Mouse (Mus musculus): ENCODE data around the gene Cdhr1. TPM values are rescaled to one million over a fixed set of nuclear protein-coding genes. Genes with fewer than 3 reads are reported as not detected.
"Not testable (repeated sequence)": the region's sequence is repeated elsewhere in the genome, so short reads cannot be mapped to it uniquely, and the experiment has no call there.

Cdhr1 gene
- not detected for polyA plus RNA-seq (2017; shearing (Covaris generic))

DNA sequence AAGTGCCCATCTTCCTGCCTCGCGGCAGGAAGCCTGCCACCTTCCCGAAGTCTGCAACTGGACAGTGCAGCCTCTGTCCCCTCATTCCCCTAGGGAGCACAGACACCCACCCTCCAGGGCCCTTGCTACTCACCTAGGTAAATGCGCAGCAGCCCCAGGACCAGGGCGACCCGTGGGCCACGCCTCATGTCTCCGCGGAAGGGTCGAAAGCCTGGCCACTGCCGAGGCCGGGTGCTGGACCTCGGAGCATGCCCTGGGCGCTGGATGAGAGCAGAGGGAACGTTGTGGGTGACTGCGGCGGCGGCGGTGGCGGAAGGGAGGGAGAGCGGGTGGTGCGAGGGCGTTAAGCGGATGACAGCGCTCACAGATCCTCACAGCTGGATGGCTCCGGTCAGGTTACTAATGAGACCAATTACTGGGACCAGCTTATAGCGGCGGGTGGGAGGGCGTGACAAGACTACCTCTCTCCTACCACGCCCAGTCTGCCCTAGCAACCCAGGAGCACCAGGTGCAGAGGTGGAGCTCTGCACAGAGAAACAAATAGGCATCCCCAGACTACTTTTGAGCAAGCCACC is at the start of gene Cdhr1:
Gene Cdhr1, minus strand, starts transcription at position 392 of the 575 bp plus-strand sequence.
- ATAC-seq, result no peak

DNA sequence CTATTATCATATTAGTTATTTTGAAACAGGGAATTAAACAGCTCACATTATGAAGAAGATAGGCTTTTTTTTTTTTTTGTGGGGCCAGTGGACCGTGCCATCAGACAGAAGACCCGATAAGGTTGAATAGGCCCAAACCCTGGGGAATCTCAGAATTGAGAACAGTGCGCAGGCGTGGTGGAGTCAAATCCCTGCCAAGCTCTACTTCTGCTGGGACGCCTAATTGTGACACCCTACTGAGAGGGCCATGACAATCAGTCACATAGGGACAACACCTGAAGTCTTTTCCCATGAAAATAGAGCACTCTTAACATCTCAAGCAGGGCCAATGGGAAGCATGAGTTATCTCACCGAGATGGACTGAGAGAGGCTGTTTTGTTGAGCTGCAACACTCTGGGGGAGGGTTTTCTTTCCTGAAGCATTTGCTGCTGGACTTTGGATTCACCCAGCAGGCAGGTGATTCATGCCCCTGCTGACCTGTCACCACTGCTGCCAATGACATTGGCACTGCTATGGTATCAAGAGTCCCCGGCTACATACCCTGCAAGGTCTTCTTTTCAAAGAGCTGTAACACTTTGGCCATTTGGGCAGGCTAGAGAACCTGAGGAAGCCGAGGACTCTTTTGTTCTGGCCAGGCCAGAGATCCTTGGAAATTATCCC is 41.0 kb upstream of the Cdhr1 start:
- no peak for ATAC-seq

DNA sequence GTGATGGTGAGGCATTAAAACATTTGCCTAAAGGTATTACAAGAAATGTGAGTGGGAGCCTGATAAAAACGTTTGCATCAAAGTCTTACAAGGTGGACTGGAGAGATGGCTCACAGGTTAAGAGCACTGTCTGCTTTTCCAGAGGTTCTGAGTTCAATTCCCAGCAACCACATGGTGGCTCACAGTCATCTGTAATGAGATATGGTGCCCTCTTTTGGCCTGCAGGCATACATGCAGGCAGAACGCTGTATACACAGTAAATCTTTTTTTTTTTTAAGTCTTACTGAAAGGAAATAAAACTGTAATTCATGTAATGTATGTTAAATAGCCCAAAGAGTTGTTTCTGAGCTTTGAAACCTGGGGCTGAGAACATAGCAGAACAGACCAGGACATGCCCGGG is 39.4 kb upstream of the Cdhr1 start:
- not testable (repeated sequence) for ATAC-seq

DNA sequence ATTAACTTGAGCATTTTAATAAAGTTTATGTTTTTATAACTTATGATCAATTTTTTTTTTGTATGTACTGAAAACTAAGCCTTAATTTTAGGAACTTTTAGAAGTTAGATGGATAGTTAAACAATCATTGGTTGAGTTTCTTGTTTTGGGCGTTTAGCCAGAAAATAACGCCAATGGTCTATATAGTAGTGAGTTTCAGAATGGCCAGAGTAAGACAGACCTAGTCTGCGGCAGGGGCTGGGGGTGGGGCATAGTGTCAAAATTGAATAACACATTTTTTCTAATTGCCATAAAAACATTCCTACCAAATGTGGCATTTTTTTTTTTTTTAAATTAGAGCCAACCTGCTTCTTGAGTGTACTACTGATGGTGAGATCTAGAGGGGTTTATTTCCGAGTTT is 38.0 kb upstream of the Cdhr1 start:
- no peak for ATAC-seq

DNA sequence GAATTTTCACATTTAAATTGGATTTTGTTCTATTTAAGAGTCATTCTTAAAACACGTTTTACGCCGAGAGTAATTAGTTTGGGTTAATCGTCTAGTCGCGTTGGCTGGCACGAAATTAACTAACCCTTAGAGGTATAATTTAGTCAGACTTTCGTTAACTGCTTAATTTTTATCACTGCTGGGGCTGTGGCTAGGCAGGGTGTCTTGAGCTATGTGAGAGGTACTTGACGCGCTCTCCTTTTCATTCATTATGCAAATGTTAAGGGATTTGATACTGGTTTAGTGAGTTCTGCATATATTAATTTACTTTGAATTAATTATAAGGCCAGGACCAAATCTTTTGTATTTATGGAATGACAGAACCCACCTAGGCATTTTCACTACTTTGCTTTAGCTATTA is 37.5 kb upstream of the Cdhr1 start:
- ATAC-seq, result no peak

DNA sequence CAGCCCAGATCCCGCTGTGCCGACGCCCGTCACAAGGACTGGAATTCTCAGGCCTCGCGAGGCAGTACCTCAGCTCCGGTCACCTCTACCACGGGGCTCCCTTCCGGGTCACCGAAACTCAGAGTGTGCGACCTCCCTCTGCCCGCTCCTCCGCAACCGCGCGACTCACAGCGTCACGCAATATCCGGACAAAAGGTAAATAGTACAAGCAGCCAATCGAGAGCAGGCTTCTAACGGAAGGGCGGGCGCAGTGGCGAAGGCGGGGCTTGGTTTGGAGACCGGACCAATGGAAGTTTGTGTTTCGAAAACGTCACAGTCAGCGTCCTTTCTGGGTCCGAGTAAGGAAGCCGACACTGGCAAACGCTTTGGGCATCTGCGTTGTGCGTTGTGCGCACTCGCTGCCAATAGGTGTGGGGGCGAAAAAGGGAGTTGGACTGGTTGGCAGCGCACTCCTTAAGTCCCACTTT is 37.0 kb upstream of the Cdhr1 start, which contains the start of gene Ghitm:
Gene Ghitm, minus strand, starts transcription at position 146 of the 467 bp plus-strand sequence.
- ATAC-seq, result peak; percentile 95

DNA sequence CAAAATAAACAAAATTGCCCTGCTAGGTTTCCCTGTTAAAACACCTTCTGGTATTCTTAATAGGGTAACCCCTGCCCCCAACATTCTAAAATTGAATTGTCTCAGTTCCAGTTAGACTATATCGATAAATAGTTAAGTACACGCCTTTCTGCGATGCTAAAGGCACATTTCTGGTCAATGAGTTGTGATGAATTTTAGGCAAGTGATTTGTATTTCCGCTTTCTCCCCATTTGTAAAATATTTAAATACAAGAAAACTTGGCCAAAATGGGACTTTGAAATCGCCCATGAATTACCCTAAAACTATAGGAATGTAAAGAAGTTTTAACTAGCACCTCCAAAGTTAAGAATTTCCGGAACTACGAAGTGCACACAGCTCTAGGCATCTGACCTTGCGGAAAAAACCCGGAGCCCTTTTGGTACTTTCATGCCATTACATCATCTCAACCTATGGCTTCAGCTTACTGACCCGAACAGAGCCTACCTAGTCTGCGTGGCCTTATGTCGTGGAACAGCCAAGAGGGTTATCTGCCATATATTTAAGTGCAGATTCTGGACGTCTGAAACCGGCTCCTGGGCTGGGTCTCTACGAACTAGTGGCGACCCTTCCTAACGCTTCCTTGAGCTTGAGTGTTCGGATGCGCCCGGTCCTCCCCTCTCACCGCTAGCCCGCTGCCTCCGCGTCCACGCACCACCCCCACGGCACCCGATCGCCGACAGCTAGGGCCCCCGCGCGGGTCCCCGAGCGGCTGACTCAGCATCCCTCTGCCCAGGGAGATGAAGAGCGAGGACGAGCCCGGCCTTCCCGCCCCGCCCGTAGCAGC is 36.4 kb upstream of the Cdhr1 start:
- peak; percentile 22 for ATAC-seq

DNA sequence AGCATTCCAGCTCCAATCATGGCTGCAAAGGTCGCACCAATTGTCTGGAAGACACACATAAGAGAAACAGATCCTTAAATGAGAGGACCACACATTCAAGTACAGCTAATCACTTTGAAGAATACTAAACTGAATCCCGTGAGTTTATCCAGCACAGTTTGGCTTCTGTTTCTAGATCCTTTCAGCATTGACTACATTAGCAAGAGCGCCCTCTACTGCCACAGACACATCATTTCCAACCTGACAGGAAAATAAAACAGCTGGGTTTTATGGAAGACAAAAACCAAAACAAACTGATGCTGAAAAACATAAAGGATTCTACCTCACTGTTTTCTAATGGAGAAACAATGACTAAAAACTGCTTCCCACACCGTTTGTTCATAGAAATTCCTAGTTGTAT is 29.5 kb upstream of the Cdhr1 start:
- ATAC-seq, result peak; percentile 78

DNA sequence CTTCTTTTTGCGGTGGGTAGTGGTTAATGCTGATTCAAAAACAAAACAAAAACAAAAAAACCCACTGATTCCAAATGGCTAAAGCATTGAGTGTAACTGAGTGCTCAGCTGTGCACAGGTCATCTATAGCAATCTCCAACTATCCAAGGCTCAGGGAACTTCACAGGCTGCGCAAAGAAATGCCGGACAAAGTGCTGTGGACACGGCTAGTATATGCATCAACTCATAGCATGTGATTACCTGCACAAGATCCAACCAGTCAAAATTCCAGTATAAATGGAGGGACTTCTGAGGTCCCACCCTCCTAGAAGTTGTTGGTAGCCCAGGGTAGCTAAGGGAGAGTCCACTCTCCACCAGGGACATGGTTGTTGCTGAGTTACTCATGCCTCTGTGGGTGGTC is 21.1 kb upstream of the Cdhr1 start:
- ATAC-seq, result no peak

DNA sequence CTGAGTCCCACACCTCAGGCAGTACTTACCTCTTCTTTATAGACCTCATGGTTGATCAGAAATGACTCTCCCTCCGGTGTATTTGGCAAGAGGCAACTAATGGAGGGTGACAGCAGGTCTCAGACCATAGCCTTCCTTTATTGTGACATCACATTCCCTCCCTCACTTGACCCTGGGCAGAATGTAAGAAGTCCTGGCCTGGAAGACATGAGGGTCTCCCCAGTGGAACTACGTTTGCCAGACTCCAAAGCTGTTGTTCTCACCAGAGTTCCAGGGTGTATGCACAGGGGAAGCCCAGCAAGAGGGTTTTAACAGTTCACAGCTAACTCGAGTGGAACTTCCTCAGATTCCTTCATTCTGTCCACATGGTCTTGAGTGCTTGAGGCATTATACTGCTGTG is 15.8 kb upstream of the Cdhr1 start, which contains the start of gene 2610528A11Rik:
Gene 2610528A11Rik, minus strand, starts transcription at position 101 of the 400 bp plus-strand sequence.
- no peak for ATAC-seq

DNA sequence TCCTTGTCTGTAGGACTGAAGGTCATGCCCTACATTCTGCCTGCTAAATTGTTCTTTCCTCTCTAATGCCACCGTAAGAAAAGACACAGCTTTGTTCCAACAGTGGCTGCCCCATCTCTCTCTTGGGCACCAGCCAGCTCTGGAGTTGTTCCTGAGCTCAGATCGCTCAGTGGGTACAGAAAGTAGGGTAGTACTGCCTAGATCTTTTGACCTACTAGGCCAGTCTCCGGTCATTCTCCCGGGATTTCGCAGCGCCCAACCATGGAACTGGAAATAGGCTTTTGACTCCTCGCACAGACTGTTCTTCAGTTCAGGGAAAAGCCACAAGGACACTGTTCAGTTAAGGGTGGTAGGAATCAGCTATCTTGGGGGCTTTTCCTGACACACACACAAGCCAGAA is 14.8 kb upstream of the Cdhr1 start:
- ATAC-seq, result no peak

DNA sequence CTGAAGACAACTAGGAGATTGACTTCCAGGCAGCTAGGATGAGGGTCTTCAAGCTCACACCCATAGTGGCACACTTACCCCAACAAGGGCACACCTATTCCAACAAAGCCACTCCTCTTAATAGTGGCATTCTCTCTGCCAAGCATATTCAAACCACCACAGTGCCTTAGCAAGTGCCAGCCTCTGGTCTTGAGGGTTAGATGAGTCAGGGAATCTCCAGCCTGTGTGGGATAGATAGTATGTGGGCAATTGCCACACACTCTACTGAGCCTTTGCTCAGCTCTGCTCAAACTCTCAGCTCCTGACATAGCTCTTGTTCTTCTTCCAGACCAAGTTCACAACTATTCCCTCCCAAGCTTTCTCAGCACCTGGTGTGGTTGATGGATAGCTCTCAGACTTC is 13.2 kb upstream of the Cdhr1 start:
- ATAC-seq, result no peak

DNA sequence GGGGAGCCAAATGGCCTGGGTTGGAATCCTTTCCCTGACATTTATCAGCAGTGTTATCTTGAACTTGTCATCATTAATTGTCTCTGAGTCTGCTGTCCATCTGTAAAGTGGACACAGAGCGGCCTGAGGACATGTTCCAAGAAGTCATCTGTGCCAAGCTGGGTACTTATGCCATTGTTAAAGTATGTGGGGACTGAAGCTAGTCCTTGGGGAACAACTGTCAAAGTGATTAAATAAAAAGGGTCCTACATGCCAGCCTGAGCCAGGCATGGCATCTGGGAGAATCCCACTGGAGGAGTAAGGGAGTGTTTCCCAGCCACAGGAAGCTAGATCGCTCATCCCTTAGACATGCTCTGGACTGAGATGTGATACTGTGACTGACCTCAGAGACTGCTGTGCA is 12.3 kb upstream of the Cdhr1 start:
- ATAC-seq, result no peak

DNA sequence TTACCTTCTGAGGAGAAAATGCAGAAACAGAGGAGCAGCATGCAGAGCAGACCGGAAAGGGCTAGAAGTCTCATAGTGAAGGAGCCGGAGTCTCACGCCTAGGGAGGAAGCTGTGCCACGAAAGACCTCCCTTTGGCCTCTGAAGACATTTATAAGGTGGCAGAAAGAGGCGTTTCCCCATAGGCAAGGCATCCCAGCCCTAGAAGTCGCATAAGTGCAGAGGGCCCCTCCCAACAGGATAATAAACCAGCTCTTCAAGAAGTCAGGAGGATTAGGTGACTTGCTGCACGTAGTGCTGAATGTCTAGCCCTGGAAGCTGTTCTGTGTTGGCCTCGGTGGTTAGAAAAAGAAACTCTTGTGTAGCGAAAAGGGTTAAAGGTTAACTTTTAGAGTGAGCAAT is 11.8 kb upstream of the Cdhr1 start:
- ATAC-seq, result no peak

DNA sequence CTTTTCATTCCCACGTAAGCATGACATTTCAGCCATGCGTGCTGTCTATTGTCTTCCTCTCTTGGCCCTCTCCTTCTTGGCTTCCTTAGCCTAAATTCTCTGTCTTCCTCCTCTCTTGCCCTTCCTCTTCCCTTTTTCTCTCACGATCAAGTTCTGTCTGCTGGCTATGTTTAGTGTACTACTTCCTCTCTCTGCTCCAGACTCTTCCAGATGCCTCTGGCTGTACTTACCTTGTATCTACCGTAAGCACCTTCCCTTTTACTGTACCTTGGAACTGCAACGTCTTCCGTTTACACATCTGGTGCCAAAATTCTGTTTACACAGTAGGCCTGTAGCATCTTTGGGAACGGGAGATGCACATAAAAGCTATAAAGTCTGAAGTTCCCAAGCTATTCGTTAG is 11.3 kb upstream of the Cdhr1 start:
- no peak for ATAC-seq

DNA sequence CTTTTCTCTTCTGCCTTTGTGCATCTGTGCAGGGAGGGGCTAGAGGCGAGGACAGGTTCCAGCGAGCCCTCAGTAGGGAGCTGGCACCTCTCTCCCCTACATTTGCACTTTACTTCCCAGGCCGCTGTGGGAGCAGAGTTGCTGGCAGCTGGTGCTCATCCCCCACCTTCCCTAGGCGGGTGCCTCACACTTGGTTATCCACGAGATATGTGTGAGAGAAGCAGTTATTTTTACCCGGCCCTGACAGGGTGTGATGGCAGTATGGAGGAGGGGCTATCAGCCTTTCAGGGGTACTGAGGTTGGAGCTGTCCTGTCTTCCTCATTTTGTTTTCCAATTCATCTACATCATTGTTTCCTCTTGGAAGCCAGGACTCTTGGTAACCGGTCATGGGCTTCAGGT is 7.7 kb upstream of the Cdhr1 start:
- ATAC-seq, result no peak

DNA sequence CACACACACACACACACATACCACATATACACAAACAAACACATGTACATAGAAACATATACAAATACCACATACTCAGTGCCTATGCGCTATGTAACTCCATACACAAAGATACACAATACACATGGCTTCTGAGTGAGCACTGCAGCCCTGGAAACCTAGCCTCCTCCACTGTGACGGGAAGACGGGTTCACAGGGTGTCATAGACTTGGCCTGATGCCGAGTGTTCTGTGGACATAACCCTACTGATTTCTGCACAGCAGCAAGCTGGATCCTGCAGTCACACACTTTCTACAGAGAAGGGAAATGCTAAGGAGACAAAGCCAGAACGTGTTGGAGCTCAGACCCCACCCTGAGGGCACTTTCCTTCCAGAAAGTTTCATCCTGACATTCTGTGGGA is 6.6 kb upstream of the Cdhr1 start:
- ATAC-seq, result no peak

DNA sequence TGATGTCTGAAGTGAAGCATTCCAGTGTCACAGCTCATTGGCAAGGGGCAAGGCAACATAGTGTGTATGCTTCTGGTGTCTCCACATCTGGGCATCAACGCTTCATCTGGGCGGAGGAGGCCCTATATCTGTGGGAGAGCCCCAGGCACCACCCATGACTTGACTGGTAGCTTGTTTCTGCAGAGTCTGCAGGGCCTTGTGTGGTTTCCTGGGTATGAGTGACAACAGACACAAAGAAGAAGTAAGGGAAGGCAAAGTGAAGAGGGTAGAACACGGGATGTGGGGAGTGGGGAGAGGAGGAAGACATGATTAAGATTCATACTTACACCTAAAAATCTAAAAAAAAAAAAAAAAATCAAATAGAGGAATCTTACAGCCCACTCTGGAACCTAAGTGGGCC is 4.3 kb upstream of the Cdhr1 start:
- ATAC-seq, result no peak

DNA sequence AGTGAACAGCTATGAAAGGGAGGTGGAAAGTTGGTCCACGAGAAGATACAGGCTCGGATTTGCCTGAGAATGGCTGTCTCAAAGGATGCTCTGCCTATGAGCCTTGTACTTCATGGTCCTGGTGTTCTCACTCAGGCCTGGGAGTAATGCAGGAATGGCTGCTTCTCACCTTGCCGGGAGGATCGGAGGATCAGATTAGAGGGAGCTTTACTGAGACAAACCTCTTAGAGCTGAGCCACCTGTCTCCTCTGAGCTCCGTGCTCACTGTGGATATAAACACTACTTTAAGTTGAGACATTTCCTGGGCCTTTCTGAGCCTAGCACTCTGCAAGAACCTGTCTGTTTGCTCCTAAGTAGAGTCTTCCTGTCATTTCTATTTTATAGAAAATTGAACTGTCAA is 3.4 kb upstream of the Cdhr1 start:
- no peak for ATAC-seq

DNA sequence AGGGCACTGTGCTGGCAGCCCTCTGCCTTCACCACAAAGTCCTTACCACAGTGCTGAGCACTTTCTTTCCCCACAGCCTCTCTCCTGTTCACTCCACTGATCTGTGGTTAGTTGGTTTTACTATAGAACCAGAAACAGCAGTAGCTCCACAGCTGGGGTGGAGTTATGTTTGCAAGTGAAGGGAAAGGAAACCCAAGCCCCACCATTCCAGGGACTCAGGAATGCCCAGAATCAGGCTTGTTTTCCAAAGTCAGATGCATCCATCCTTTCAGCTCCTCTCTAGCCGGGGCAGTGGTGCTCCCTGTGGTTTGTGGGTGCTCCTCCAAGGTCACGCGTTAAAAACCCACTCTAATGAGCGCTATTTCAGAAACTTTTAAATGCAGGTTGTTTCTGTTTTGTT is 2.6 kb downstream of the Cdhr1 start:
- no peak for ATAC-seq

DNA sequence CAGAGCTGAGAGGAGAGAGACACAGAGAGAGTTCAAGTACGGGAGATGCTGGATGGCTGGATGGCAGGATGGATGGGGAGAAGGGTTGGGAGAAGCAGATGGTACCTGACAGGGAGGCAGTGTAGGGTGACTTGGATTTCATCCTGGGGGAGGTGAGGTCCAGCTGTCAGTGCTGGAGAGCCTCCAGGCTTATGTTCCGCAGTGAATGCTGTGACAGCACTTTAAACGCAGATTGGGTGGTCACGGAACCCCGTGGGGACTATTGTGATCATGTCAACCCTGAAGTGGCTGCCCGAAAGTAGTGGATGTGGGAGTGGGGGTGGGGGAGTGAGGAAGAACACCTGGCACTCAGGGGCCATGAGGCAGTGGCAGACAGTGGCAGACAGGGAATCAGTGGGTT is 3.7 kb downstream of the Cdhr1 start:
- no peak for ATAC-seq

DNA sequence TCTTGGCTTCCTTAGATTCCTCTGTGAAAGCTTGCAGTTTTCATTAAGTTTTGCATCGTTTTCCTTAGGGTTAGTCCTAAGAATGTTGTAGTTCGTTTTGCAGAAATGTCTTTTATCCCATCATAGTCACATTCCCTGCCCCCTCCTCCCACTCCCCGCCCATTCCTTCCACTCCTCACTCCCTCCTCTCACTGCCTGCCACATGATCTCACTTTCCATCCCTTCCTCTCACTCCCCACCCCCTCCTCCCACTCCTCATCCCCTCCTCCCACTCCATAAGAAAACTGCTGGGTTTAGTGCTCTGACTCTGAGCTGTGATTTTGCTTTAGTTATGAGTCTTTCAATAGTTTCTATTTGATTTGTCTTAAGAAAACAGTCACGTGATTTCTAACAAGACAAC is 14.4 kb downstream of the Cdhr1 start:
- no peak for ATAC-seq

DNA sequence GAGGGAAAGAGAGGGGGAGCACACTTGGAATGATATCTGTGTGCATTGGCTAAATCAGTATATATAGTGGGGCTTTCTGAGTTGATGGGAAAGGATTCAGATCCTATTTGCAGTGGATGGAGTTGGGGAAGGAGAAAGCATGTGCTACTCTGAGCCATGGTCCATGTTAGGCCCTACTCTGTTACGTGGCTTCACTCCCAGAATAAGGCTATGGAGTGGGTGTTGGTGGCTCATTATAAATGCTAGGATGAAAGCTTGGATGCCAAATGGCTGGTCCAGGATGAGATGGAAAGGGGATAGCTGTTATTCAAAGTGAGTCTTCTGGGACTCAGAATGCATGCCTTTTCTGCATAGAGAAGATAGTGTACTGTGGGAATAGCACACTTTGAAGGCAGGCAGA is 17.4 kb downstream of the Cdhr1 start:
- ATAC-seq, result no peak

DNA sequence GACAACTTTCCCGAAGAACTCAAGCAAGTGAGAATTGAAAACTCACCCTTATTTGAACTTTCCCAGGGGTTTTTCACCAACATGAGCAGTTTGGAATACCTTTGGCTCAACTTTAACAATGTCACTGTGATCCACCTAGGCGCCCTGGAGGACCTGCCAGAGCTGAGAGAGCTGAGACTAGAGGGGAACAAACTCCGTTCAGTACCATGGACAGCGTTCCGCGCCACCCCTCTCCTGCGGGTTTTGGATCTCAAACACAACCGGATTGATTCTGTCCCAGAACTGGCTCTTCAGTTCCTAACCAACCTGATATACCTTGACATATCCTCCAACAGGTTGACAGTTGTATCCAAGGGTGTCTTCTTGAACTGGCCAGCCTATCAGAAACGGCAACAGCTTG is 29.6 kb downstream of the Cdhr1 start:
- ATAC-seq, result no peak
